Mouse (Mus musculus): ENCODE results near the gene Exosc1.

DNA sequence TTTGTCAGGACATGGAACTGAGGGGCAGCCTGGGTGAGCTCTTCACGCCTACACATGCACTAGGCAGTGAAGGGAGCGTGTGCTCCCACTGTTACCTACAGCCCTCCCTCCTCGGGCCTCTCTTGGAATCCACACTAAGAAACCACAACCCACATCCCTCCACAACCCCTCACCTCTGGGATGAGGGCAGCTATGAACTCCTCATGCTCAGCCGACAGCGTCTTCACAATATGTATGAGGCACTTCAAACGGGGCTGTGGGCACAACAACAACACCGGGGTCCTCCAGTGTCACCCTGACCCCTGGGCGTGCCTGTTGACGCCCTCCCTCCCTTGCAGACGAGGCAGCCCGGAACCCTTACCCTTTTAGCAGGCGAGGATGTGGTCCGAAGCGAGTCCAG is 58.9 kb downstream of the Exosc1 start:
- TF ChIP-seq POLR2A (IDR thresholded peaks at IDR 0.05; ENCODE audit: control insufficient read depth, low read depth, low read length) (no peak), CTCF (IDR thresholded peaks at IDR 0.05; ENCODE audit: control insufficient read depth, insufficient read depth, insufficient replicate concordance, low read depth, low read length) (no peak)
